Mouse (Mus musculus) kidney, adult 18-20 months (tissue): ENCODE data around the gene C2.
A peak's percentile ranks its signal among the peaks of the same experiment; 100 is the strongest.
"Not testable (repeated sequence)": the region's sequence is repeated elsewhere in the genome, so short reads cannot be mapped to it uniquely, and the experiment has no call there.

Source experiments
- DNase-seq: peaks from one replicate; pipeline ENCODE4 v3.0.0; 2021

Gene C2

DNA sequence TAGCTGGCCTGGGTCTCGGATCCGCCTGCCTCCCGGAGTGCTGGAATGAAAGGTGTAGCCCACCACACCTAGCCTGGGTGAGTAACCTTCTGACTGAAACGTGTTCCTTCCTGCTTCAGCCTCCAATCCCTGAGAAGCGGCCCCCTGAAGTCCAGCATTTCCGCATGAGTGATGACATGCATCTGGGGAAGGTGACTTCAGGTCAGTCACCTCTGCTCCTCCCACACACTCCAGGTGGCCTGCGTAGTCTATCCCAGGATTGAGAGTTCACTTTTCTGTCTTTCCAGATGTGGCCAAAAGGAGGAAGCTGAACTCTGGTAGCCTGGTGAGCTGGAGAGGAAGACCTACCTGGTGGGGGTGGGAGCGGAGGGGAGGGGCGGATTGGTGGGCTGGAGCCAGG is 4.8 kb upstream of the C2 start:
- DNase-seq, result no peak

DNA sequence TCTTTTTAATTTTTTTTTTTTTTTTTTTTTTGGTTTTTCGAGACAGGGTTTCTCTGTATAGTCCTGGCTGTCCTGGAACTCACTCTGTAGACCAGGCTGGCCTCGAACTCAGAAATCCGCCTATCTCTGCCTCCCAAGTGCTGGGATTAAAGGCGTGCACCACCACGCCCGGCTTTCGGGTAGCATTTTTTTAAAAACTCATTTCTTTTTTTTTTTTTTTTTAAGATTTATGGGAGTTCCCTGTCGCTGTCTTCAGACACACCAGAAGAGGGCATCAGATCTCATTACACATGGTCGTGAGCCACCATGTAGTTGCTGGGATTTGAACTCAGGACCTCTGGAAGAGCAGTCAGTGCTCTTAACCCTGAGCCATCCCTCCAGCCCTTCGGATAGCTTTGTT is 3.9 kb upstream of the C2 start:
- not testable (repeated sequence) for DNase-seq

DNA sequence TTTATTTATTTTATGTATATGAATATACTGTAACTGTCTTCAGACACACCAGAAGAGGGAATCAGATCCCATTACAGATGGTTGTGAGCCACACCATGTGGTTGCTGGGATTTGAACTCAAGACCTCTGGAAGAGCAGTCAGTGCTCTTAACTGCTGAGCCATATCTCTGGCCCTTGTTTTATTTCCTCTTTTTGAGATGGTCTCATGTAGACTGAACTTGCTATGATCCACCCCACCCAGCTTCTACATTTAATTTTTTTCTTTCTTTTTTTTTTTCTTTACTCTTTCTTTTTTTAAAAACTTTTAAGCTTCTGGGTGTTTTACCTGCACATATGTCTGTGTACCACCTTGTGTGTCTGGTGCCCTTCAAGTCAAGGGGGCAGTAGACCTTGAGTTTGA is 2.8 kb upstream of the C2 start:
- DNase-seq, result not testable (repeated sequence)

DNA sequence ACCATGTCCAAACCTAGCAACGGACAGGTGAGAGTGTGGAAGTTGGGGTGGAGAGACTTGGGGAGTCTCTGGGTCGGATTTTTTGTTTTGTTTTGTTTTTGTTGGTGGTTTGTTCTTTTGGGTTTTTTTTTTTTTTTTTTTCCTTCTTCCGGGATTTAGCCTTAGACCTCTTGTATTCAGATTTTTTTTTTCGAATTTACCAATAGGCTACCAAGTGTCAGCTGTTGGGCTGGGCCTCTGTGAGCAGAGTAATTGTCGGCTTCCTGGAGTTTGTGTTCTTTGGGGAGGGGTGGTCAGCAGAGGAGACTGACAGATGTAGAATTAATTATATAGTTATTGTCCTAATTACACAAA is 1.8 kb upstream of the C2 start:
- DNase-seq, result no peak

DNA sequence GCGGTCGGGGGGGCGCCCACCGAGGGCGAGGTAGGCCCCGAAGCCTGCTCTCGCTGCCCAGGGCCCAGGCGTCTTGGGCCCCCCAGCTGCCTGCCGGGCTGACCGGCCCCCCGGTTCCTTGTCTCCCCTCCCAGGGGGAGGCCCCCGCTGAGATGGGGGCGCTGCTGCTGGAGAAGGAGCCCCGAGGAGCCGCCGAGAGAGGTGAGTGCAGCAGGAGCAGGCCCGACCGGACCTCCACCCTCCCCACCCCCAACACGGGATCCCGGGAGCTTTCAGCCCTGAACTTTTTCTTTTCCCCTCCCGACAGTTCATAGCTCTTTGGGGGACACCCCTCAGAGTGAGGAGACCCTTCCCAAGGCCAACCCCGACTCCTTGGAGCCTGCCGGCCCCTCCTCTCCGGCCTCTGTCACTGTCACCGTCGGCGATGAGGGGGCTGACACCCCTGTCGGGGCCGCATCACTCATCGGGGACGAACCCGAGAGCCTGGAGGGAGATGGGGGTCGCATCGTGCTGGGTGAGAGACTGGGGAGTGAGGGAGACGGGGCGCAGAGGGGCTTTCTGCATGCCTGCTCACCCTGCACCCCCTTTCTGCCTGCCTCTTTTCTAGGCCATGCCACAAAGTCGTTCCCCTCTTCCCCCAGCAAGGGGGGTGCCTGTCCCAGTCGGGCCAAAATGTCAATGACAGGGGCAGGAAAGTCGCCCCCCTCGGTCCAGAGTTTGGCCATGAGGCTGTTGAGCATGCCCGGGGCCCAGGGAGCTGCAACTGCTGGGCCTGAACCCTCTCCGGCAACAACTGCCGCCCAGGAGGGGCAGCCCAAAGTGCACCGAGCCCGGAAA is 1.2 kb upstream of the C2 start:
- peak; percentile 73 for DNase-seq

DNA sequence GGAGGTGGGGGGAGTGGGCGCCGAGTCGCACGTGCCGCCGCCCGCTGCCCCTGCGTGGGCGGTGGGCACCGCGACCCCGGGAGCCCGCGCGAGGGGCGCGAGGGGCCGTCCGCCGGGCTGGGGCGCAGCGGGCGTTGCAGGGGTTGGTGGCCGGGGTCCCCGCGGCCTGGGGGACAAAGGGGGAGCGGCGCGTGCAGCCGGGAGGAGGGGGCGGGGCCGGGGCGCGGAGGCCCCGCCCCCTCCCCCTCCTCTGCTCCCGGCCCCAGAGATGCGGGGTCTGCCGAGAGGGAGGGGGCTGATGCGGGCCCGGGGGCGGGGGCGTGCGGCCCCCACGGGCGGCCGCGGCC is 614 bp upstream of the C2 start:
- DNase-seq, result peak; percentile 25

DNA sequence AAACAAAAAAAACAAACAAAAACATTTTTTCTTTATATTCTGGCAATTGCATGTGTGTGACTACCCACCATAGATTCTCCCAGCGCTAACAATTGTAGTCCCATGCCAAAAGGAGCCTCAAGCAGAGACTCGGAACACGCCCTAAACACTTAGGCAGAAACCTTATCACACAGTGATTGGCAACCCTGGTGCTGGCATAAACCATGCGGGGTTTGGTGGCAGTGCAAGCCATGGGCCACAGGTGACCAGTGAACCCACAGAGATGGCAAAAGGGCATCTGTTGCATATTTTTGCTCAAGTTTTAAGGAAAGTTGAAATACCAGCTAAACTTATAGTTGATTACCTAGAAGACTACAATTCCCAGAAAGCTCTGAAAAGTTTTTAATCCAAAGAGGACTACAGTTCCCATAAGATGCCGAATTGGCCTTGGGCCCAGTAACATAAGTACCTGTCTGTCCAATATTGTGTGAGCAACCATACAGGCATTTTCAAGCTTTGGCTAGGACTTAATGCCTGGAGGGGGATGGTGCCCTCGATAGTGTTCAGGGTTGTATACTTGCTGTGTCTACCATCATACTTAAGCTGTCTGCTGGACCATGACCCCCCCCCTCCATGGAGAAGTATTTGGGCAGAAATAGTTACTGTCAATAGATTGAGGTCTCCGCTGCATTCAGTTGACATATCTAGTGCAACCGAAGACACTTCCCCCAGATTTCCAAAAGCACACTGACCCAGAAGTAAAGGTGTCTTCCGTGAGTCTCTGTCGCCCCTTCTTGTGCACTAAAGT is 499 bp downstream of the C2 start:
- no peak for DNase-seq

DNA sequence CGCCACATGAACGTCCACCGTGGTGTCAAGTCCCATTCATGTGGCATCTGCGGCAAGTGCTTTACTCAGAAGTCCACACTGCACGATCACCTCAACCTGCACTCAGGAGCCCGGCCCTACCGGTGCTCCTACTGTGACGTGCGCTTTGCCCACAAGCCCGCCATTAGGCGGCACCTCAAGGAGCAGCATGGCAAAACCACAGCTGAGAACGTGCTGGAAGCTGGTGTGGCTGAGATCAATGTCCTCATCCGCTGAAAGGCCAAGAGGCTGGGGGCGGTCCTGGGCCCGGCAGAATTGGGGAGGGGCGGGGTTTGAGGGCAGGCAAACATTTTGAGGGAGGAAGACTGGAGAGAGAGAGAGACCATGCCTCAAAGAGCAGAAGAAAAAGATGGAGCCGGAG is 1.7 kb downstream of the C2 start:
- no peak for DNase-seq

DNA sequence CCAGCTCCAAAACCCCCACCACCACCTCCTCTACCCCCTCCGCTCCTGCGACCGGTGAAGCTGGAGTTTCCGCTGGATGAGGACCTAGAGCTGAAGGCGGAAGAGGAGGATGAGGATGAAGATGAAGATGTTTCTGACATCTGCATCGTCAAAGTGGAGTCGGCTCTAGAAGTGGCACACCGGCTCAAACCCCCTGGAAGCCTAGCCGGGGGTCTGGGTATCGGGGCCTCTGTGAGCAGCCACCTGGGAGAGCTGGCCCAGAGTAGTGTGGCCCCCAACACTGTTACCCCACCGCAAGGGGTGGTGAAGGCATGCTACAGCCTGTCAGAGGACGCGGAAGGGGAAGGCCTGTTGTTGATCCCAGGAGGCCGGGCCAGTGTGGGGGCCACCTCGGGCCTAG is 2.3 kb downstream of the C2 start:
- no peak for DNase-seq

DNA sequence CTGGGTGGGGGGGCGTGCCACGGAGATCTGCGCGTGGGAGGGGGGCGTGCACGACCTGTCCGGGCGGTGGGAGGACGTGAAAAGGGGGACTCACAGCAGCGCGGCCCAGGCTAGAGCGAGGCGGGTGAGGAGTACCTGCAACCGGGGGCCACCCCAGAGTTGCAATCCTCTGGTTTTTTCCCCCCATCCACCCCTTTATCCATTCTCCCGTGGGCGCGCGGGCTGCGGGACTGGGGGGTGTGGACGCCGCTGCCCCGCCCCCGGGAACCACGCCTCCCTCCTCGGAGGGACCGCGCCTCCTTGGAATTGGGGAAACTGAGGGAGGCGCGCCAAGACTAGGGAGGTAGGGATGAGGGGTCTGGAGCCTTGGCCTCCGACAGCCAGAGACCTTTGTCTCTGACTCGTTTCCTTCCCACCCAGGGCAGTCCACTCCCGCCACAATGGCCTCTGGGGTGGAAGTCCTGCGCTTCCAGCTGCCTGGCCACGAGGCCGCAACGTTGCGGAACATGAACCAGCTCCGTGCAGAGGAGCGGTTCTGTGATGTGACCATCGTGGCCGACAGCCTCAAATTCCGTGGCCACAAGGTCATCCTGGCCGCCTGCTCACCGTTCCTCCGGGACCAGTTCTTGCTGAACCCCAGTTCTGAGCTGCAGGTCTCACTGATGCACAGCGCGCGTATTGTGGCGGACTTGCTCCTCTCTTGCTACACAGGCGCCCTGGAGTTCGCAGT is 3.1 kb downstream of the C2 start:
- peak; percentile 65 for DNase-seq

DNA sequence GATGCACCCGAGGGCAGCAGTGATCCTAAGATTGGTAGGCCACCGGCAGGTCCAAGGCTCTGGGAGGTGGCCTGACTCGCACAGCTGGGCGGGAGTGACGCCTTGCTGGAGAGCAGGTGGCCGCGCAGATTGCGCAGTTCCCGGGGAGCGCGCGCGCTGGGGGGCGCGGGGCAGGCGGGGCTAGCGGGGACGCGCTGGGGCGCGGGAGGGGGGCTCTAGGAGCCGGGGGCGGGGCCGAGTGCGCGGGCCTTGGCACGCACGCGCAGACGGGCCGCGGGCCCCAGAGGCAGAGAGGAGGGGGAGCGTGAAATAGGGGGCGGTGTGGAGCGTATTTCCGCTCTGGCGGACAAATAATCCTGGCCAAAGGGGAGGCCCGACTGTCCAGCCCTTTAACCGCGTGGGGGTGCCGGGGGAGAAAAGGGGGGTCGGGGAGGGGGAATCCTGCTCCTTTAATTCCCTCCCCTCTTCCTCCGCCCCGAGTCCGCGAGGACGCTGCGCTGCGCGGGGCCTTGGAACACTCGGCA is 3.9 kb downstream of the C2 start:
- DNase-seq, result peak; percentile 94

DNA sequence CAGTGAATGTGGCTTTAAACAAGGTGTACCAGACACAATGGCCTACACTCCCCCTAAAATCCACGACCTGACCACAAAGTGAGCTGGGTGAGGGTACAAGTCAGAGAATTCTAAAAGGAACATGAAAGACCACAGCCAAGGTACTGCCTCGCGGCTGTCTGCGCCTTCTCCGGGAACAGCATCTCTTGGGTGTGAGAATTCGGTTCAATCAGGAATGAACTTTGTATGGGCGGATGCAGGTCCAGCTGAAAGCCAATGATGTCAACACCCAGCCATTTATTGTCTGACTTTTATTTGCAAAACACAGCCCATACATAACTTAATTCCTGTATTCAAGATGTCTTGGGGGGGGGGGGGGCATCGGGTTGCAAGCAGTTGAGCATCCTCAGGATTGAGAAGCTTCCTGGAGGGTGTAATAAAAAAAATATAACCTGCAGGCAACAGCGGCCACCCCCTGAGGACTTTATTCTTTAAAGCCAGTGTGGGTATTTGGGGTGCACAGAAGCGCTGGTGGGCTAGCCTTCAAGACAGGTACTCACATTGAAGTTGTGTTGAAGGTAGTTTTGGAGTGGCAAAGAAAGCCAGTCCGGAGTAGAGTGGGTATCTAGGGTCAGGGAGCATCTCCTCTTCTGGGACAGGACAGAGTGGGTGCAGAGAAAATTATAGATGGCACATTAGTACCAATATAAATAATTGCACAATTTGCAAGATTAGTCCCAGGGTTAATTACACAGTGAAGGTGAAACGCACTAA is 4.8 kb downstream of the C2 start:
- no peak for DNase-seq

DNA sequence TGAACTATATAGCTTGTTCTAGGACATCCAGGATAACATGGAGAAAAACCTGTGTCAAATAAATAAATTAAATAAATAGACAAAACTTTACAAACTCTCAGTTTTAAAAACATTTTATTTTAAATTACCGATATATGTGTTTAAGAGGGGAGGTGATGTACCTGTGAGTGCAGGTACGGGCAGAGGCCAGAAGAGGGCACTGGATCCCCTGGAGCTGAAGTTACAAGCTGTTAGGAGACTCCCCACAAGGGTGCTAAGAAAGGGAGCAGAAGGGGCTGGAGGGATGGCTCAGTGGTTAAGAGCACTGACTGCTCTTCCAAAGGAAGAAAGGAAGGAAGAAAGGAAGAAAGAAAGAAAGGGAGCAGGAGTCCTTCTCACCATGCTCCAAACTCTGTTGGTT is 6.7 kb downstream of the C2 start:
- no peak for DNase-seq

DNA sequence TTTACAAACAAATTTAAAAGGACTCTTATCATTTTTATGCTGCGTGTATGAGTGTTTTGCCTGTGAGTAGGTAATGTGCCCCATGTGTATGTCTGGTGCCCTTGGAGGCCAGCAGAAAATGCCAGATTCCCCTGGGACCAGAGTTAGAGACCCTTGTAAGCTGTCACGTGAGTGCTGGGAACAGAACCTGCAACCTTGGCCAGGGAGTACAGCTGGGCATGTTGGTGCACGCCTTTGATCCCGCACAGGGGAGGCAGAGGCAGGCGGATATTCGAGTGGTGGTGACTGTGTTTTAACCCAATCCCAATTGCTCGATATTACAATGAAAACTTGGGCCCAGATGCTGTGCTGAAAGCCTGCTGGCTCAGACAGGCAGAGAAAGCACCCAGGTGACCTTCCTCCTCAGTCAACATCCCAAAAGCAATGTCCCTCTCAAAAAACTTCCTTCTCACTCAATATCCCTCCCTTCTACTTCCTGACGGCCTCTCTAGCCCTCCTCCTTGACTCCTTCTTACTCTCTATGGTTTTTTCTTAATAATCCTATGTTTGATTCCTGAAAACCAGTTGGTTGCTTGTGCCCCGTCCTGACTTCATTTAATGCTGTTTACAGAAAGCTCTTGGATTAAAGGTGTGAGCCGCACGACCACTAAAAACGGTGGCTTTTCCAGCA is 7.9 kb downstream of the C2 start:
- DNase-seq, result no peak

DNA sequence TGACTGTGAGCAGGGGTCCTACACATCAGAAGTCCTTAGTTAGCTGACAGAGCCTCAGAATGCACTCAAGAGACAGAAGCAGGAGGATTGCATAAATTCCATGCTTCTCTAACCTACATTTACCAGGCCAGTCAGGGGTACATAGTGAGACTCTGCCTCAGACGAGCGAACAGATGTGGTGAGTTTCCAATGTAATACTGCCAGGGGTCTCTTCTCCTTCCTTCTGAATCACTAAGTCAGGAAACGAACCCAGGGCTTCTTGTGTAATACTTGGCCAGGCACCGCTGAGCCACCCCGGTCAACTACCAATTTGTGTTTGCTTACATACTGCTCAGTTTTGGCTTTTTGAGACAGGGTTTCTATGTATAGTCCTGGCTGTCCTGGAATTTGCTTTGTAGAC is 10.1 kb downstream of the C2 start:
- no peak for DNase-seq

DNA sequence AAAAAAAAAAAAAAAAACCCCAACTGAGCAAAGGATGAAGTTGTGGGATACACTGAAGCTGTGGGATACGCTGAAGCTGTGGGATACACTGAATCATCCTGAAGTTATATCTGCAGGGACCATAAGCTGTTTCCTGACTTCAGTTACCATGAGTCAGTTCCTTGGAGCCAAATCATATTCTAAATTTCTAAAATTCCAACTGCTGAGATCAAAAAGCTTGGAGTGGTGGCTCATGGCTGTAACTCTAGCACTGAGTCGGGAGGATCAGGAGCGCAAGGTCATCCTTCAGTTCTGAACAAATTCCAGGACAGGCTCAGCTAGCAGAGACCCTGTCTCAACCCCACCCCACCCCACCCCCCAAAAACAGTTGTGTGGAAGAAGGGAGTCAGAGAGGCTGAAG is 12.4 kb downstream of the C2 start:
- no peak for DNase-seq

DNA sequence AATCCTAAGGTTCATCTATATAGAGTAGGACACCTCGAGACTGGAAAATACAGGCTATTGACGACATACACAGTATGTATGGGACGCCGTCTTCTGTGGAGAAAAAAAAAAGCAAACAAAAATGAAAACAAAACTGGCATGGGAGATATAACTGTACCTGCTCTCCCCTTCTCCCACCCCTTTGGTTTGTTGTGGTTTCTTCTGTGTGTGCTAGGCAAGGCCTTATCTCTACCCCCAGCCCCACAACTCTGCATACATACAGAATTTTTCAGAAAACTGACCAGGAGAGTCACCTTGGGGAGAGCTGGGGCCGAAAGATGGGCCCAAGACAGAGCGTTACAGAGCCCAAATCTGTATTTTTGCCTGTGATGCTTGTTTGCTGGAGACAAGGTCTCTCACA is 13.4 kb downstream of the C2 start:
- no peak for DNase-seq

DNA sequence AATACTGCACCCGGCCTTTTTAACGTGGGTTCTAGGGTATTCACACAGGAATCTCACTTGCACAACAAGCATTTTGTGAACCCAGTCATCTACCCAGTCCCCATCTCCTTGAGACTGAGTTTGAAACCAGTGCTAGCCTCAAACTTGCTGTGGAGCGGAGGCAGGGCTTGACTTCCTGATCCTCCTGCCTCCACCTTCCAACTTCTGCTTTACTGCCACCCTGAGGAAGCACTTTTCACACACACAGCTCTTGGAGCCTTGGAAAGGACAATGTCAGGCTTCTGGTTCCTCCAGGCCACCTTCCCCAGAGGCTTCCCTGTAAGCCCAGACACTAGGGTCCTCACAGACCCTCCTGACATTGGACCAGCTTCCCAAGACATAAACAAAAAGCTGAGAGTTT is 14.7 kb downstream of the C2 start:
- no peak for DNase-seq

DNA sequence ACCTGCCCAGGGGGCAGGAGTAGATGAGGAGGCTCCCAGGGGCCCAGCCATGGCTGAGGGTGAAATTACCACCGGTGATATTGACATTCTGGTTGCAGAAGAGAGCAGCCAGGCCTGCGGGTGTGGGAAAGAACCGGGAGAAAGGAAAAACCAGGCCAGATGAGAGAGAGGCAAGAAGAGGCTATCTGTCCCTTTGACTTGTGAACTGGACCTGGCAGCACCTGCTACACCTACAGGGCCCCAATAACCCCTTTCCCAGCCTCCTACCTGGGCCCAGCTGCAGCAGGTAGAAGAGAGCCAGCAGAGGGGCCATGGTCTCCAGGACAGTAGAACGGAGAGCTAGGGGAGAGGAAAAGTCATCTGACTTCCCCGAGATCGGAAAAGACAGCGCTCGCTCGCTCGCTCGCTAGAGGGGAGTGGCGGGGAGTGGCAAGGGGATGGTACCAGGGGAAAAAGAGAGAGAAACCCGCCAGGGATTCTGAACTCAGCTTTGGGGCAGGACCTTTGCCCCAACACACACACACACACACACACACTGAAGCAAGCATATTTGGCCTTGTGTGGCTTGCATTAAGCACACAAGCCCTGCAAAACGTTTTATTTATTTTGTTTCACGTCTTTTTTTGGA is 16.3 kb downstream of the C2 start, which contains the start of gene Gm20547:
Gene Gm20547, minus strand, starts transcription at position 360 of the 628 bp plus-strand sequence.
- DNase-seq, result peak; percentile 32

DNA sequence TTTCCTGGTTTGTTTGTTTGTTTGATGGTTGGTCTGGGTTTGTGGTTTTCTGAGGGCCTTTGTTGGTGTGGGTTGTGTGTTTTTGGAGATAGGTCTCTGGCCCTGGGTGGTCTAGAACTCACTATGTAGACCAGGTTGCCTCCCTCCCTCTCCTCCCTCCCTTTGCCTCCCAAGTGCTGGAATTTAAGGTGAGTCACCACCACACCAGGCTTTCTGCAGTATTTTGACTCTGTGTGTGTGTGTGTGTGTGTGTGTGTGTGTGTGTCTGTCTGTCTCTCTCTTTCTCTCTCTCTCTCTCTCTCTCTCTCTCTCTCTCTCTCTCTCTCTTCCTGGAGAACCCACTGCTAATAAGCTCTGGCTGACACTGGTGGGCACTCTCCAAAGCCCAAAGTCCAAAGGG is 16.9 kb downstream of the C2 start:
- no peak for DNase-seq

DNA sequence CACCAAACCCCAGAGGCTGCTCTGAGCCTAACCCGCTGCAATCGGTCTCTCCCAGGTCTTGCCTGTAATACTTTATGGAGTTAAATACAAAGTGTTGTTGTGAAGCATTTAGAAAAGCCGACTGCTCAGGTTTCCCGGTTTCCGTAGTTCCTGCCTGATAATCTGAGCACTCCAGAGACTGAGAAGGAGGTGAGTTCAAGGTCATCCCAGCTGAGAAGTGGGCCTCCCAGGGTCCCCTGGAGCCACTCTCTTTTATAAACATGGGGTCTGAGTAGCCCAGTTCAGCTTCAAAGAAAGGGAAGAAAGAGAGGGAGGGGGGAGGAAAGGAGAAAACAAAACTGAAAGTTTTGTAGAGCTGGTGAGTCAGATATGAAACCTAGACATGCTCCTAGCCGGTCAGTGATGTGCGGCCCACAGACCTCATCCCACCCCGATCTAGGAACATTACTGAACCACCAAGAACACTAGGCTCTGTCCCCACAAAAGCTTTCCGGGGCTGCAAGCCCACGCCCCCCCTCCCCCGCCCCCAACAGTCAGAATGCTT is 18.7 kb downstream of the C2 start, which contains the start of gene Zbtb12:
Gene Zbtb12, plus strand, starts transcription at position 148 of the 544 bp plus-strand sequence.
- DNase-seq, result no peak
